Mouse (Mus musculus): Measurements from ENCODE around the gene Arhgdia. TPM values are rescaled to one million over a fixed set of nuclear protein-coding genes. Genes with fewer than 3 reads are reported as not detected.
"Not testable (repeated sequence)": the region's sequence is repeated elsewhere in the genome, so short reads cannot be mapped to it uniquely, and the experiment has no call there.

Gene Arhgdia
- polyA plus RNA-seq, 1 experiment from 2014 or later = 537 TPM

DNA sequence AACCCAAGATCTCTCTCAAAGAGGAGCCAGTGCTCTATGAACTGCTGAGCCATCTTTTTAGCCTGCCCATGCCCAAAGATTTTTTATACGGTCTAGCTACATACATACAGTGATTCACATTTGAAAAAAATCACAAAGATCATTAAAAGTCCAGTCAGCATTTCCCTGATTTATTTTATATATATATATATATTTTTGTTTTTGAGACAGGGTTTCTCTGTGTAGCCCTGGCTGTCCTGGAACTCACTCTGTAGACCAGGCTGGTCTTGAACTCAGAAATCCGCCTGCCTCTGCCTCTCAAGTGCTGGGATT, 1.5 kb upstream of the Arhgdia start:
- 86% methylated on average over 2 of the region's 2 CpGs for WGBS
- H3K27ac ChIP-seq; H3K9me3 ChIP-seq; H3K4me2 ChIP-seq; ATAC-seq (ENCODE audit: insufficient read depth, low FRiP score, low read depth); H3K27me3 ChIP-seq (replicated peaks); H3K9ac ChIP-seq; H3K4me3 ChIP-seq (replicated peaks): not testable (repeated sequence)
- peaks cover 37% of the 10 kb centered on the region for H3K36me3 ChIP-seq
- peaks cover 30% of the 10 kb centered on the region for H3K4me1 ChIP-seq

GRCm38 (mm10) chr11:120582268-120582981, 1.0 kb upstream of the Arhgdia start:
- Histone ChIP-seq H3K36me3 (peaks cover 39% of the 10 kb centered on the region), H3K4me3 (replicated peaks) (peak overlapping the region; percentile 92), H3K27me3 (replicated peaks) (no peaks in the 10 kb centered on the region), H3K4me1 (peaks cover 30% of the 10 kb centered on the region), H3K4me2 (peak overlapping the region; percentile 84), H3K9me3 (no peaks in the 10 kb centered on the region), H3K9ac (peak overlapping the region; percentile 70; the same call in 1 of the 2 replicates), H3K27ac (peak overlapping the region; percentile 90)
- 72% methylated on average over 8 of the region's 8 CpGs for WGBS
- no peak for ATAC-seq (ENCODE audit: insufficient read depth, low FRiP score, low read depth)

DNA sequence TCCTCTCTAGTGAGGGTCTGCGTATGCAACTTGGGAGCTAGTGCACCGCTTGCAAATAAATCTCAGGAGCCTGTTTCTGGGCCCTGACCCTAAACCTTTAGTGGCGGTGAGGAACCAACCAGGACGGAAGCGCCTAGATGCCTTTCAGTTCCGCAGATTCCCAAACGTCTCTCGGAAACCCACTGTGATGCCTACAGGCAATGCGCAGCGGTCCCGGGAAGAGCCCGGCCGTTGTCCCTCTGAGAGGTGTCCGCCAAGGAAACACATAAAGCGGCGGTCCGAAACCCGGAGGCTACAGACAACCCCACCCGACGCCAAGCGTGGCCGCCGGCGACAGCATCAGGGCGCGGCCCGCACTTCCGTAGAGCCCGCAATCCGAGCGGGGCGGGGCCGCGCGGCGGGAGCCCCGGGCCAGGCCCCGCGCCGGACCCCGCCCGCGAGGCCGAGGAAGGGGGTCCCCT, 523 bp downstream of the Arhgdia start:
- H3K4me3 ChIP-seq (replicated peaks) = peak overlapping the region; percentile 92
- peaks cover 30% of the 10 kb centered on the region for H3K4me1 ChIP-seq
- no peaks in the 10 kb centered on the region for H3K9me3 ChIP-seq
- H3K27ac ChIP-seq = peak overlapping the region; percentile 90
- H3K9ac ChIP-seq = peak overlapping the region; percentile 70
- under 1% methylated on average over 42 of the region's 44 CpGs for WGBS
- no peaks in the 10 kb centered on the region for H3K27me3 ChIP-seq (replicated peaks)
- ATAC-seq (ENCODE audit: insufficient read depth, low FRiP score, low read depth) = peak; percentile 20; the same call in 1 of the 2 replicates
- peaks cover 33% of the 10 kb centered on the region for H3K36me3 ChIP-seq
- peak overlapping the region; percentile 92 for H3K4me2 ChIP-seq

GRCm38 (mm10) chr11:120580190-120580589, 1.2 kb downstream of the Arhgdia start:
- WGBS = 47% methylated on average over 7 of the region's 7 CpGs
- ATAC-seq (ENCODE audit: insufficient read depth, low FRiP score, low read depth) = no peak

DNA sequence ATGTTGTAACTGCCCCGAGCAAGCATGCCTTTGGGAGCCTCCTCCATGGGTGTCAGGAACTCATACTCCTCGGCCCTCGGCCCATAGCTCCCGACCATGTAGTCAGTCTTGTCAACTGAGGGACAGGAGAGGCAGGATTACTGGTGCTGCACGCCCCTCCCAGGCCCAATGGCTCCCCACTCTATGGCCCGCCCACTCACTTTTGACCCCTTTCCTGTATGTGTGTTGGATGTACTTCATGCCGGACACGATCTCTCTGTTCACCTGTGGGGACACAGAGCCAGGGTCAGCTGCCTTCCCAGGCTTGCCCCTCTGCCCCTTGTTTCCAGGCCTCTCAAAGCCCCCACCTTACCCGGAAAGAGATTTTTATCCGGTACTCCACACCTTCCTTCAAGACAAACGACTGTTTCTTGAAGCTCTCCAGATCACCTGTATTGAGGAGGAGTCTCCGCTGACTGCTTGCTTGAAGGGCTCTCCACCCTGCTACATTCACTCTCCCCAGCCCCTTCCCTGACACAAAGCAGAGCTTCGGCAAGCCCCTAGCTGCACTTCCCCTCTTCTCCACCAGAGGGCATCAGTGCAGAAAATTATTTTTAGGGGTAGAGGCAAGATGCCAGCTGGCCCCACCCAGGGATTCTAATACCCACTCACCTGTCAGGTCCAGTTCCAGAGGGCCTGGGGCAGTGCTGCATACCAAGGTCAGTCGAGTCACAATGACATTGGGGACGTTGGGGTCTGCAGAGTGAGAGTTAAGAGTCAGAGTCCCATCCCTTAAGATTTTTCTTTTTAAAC, 1.9 kb downstream of the Arhgdia start:
- 53% methylated on average over 15 of the region's 15 CpGs for WGBS
- H3K4me1 ChIP-seq = peaks cover 33% of the 10 kb centered on the region
- no peaks in the 10 kb centered on the region for H3K9me3 ChIP-seq
- peaks cover 27% of the 10 kb centered on the region for H3K36me3 ChIP-seq
- H3K4me2 ChIP-seq = peak overlapping the region; percentile 92
- peak overlapping the region; percentile 90 for H3K27ac ChIP-seq
- peak overlapping the region; percentile 92 for H3K4me3 ChIP-seq (replicated peaks)
- no peaks in the 10 kb centered on the region for H3K27me3 ChIP-seq (replicated peaks)
- no peak overlapping the region for H3K9ac ChIP-seq
- no peak for ATAC-seq (ENCODE audit: insufficient read depth, low FRiP score, low read depth)

More at GRCm38 (mm10) chr11:120580190-120580589, 1.2 kb downstream of the Arhgdia start:
- Histone ChIP-seq H3K9ac (peak overlapping the region; percentile 70), H3K27me3 (replicated peaks) (no peaks in the 10 kb centered on the region), H3K9me3 (no peaks in the 10 kb centered on the region), H3K27ac (peak overlapping the region; percentile 90), H3K36me3 (peaks cover 30% of the 10 kb centered on the region), H3K4me1 (peaks cover 30% of the 10 kb centered on the region), H3K4me3 (replicated peaks) (peak overlapping the region; percentile 92), H3K4me2 (peak overlapping the region; percentile 92)

DNA sequence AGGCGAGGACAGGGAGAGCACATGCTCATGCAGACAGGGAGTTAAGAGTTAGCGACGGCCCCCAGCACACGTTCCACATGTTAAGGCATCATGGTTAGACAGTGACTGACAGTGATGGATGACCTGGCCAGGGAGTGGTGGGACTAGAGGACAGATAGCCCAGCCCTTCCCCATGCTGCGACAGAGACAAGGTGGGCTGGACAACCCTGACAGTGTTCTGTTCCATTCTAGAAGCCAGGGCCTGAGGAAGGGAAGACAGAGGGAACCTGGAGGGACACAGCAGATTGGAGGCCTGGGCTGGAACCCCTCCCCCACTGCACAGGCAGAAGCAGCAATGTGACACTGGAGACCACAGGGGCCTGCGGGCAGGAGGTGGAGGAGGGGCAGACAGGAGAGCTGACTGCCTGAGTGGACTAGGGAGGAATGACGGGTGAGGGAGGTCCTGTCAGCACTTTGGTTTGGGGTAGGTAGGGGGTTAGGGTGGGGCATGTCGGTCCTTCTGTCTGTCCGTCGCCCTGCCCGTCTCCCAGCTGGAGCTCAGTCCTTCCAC, 2.7 kb downstream of the Arhgdia start:
- H3K27ac ChIP-seq = no peak overlapping the region
- H3K4me1 ChIP-seq = peaks cover 38% of the 10 kb centered on the region
- no peak overlapping the region; the same call in 1 of the 2 replicates for H3K4me2 ChIP-seq

DNA sequence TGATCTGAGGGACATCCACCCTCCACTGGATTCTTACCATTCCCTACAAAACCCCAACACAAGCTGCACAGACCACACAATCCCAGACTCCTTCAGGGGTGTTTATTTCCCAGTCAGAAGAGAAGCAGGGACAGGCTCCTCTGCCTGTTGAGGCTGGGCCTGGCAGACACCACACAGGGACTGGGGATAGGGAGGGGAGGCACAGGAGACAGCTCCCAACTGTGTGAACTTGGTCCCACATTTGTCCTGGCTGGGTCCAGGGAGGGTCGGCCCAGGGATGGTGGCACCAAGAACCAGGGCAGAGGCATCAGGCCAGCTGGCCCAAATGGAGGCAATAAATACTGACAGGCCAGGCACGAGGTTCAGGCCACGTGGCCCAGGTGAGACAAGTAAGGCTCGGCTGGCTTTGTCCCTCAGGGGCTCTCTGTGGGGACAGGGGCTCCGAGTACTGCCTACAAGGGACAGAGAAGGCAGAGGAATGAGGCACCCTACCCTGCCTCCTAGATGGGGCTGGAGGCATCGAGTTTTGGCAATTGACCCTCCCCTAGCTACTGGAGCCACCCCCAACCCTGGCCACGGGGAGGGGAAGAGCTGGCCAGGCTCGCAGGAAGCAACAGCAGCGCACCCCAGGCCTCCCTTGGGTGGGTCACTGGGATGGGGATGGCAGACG, 3.3 kb downstream of the Arhgdia start:
- Histone ChIP-seq H3K9ac (no peak overlapping the region), H3K4me2 (no peak overlapping the region), H3K27me3 (replicated peaks) (no peaks in the 10 kb centered on the region), H3K9me3 (no peaks in the 10 kb centered on the region), H3K36me3 (peaks cover 24% of the 10 kb centered on the region), H3K4me3 (replicated peaks) (no peak overlapping the region), H3K27ac (no peak overlapping the region), H3K4me1 (peaks cover 38% of the 10 kb centered on the region)
- WGBS = 86% methylated on average over 10 of the region's 10 CpGs
- no peak for ATAC-seq (ENCODE audit: insufficient read depth, low FRiP score, low read depth)

More for the DNA sequence above, 2.7 kb downstream of the Arhgdia start:
- ATAC-seq (ENCODE audit: insufficient read depth, low FRiP score, low read depth) = no peak
- Histone ChIP-seq H3K36me3 (peaks cover 25% of the 10 kb centered on the region), H3K9ac (no peak overlapping the region), H3K4me3 (replicated peaks) (no peak overlapping the region), H3K27me3 (replicated peaks) (no peaks in the 10 kb centered on the region), H3K9me3 (no peaks in the 10 kb centered on the region)
- WGBS = 80% methylated on average over 11 of the region's 11 CpGs

GRCm38 (mm10) chr11:120577211-120578023, 4.0 kb downstream of the Arhgdia start:
- no peak overlapping the region for H3K4me2 ChIP-seq
- ATAC-seq (ENCODE audit: insufficient read depth, low FRiP score, low read depth) = no peak
- H3K4me3 ChIP-seq (replicated peaks) = no peak overlapping the region
- peaks cover 38% of the 10 kb centered on the region for H3K4me1 ChIP-seq
- WGBS = 84% methylated on average over 7 of the region's 7 CpGs
- no peak overlapping the region for H3K9ac ChIP-seq
- peaks cover 24% of the 10 kb centered on the region for H3K36me3 ChIP-seq
- H3K9me3 ChIP-seq = no peaks in the 10 kb centered on the region
- no peaks in the 10 kb centered on the region for H3K27me3 ChIP-seq (replicated peaks)
- H3K27ac ChIP-seq = peak overlapping the region; percentile 55; the same call in 1 of the 2 replicates

DNA sequence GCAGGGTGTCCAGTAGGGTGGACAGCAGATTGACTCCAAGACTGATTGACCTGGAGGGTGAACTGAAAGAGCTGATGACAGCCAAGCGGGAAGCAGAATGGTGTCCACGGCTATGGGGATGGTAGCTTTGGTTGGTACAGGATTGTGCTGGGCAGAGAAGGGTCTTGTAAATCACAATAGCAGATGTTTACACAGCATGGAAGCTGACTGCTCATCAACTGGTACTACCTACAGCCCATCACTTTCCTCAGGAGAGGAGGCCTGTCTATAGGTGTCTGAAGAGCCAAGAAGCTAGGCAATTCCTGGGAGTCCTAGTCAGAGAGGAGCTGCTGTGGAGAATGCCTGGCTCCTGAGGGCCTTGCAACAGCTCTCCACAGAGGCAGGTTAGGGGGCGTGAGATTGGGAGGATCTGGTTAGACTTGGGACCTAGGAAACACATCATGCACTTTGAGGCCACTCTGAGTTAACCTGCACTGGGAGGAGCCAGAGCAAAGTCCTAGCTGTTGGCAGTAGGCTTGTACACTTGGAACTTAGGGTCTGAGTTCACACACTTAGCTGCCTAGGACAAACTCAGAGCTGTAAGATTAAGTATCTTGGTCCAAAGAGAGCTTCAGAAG, 5.0 kb downstream of the Arhgdia start:
- H3K4me3 ChIP-seq (replicated peaks) = no peak overlapping the region
- no peak overlapping the region for H3K9ac ChIP-seq
- peak overlapping the region; percentile 55; the same call in 1 of the 2 replicates for H3K27ac ChIP-seq
- 82% methylated on average over 3 of the region's 3 CpGs for WGBS
- no peaks in the 10 kb centered on the region for H3K9me3 ChIP-seq
- no peak overlapping the region for H3K4me2 ChIP-seq
- H3K27me3 ChIP-seq (replicated peaks) = no peaks in the 10 kb centered on the region
- no peak for ATAC-seq (ENCODE audit: insufficient read depth, low FRiP score, low read depth)
- peaks cover 24% of the 10 kb centered on the region for H3K36me3 ChIP-seq
- peaks cover 35% of the 10 kb centered on the region for H3K4me1 ChIP-seq

GRCm38 (mm10) chr11:120575940-120576339, 5.5 kb downstream of the Arhgdia start:
- H3K4me1 ChIP-seq = peaks cover 41% of the 10 kb centered on the region
- H3K27me3 ChIP-seq (replicated peaks) = no peaks in the 10 kb centered on the region
- H3K36me3 ChIP-seq = peaks cover 29% of the 10 kb centered on the region
- no peak overlapping the region for H3K9ac ChIP-seq
- no peak overlapping the region for H3K4me2 ChIP-seq
- ATAC-seq (ENCODE audit: insufficient read depth, low FRiP score, low read depth) = no peak
- H3K4me3 ChIP-seq (replicated peaks) = no peak overlapping the region
- H3K9me3 ChIP-seq = no peaks in the 10 kb centered on the region
- H3K27ac ChIP-seq = 0 out of 2 replicates have a peak overlapping the region, but pooled peaks have one; percentile 55
